Mouse (Mus musculus) stomach, embryonic 14.5 days (tissue): ENCODE results near the gene Rimklb. TPM values are rescaled to one million over a fixed set of nuclear protein-coding genes. Genes with fewer than 3 reads are reported as not detected.
"Not testable (repeated sequence)": the region's sequence is repeated elsewhere in the genome, so short reads cannot be mapped to it uniquely, and the experiment has no call there.

Experiments used
- ATAC-seq: fragments of 200-750 bp; cut with Nextera tagmentation; 2 replicates; pipeline ENCODE4 v1.8.0; 2017; ENCODE audit warnings: low read depth, moderate TSS enrichment; ENCODE audit not compliant: insufficient number of reproducible peaks, insufficient read depth, low FRiP score
- H3K27ac ChIP-seq: fragments of 300-500 bp; sonication (generic); 2 replicates; pipeline ENCODE4 v1.5.1; 2014; ENCODE audit warnings: mild to moderate bottlenecking, low read length, moderate library complexity, mixed read lengths
- H3K27me3 ChIP-seq: fragments of 300-500 bp; sonication (generic); 2 replicates; pipeline ENCODE4 v1.6.1; 2014; ENCODE audit warnings: low read length, control low read depth, mixed read lengths; ENCODE audit not compliant: control insufficient read depth, insufficient read depth
- H3K36me3 ChIP-seq: fragments of 300-500 bp; sonication (generic); 2 replicates; pipeline ENCODE4 v1.6.1; 2014; ENCODE audit warnings: mild to moderate bottlenecking, control low read depth, low read length, moderate library complexity, mixed read lengths; ENCODE audit not compliant: control insufficient read depth, insufficient read depth
- H3K4me1 ChIP-seq: fragments of 300-500 bp; sonication (generic); 2 replicates; pipeline ENCODE4 v1.6.1; 2014; ENCODE audit warnings: low read length, control low read depth, mixed read lengths; ENCODE audit not compliant: control insufficient read depth, insufficient read depth
- H3K4me2 ChIP-seq: fragments of 300-500 bp; sonication (generic); replicated peaks from 2 replicates; pipeline ENCODE4 v1.6.1; 2014; ENCODE audit warnings: low read depth, low read length, control low read depth
- H3K4me3 ChIP-seq: fragments of 300-500 bp; sonication (generic); 2 replicates; pipeline ENCODE4 v1.5.1; 2014; ENCODE audit warnings: low read depth, low read length, control low read depth
- H3K9ac ChIP-seq: fragments of 300-500 bp; sonication (generic); replicated peaks from 2 replicates; pipeline ENCODE4 v1.6.1; 2014; ENCODE audit warnings: low read depth, mild to moderate bottlenecking, control low read depth, low read length, moderate library complexity, mixed read lengths
- H3K9me3 ChIP-seq: fragments of 300-500 bp; sonication (generic); 2 replicates; pipeline ENCODE4 v1.6.1; 2016; ENCODE audit warnings: low read depth, low read length, control low read depth; ENCODE audit not compliant: control insufficient read depth
- WGBS: fragments of 180-500 bp; shearing (Covaris S2); extraction: QIAGEN DNeasy Blood & Tissue Kit; methylation state at CpG from one replicate; pipeline ENCODE4 v1.1.7; 2014; 5-methylcytosine and 5-hydroxymethylcytosine counted together
- polyA plus RNA-seq: library from polyadenylated mRNA; unstranded; fragments of >200 nt; fragmentation: Nextera tagmentation; extraction: Ambion mirVana; gene quantifications from 2 replicates; pipeline ENCODE4 v1.2.1, GENCODE M21; 2014

Gene Rimklb
- polyA plus RNA-seq, result 22.9 and 24.1 TPM in 2 replicates

DNA sequence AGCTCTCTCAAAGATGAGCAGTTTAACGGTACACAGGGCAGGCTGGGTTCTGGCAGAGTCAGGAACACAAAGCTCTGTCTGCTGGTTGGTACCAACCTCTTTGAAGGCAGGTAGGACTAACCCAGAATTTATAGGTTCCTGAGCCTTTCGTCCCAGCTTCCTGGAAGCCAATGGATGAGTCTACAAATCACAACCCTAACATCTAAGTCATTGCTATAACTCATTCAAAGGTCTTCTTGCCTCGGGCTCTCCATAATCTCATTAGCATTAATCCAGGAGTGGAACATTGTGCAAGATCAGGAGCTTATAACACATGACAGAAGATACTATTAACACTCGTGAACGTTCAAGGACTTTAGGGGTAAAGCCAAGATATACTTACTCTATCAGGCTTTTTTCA lies at the start of gene Rimklb:
Gene Rimklb (minus strand): TSS at position 101 of the 400 bp plus-strand sequence.
- Histone ChIP-seq H3K27me3 (no peaks in the 10 kb centered on the region), H3K9me3 (no peaks in the 10 kb centered on the region), H3K4me2 (no peak within 1 kb of the TSS), H3K27ac (no peak within 1 kb of the TSS), H3K9ac (no peak within 1 kb of the TSS), H3K4me3 (no peak within 1 kb of the TSS), H3K4me1 (0 out of 2 replicates have a peak, but pooled peaks cover 10% of the 10 kb centered on the region), H3K36me3 (no peaks in the 10 kb centered on the region)
- no peak for ATAC-seq
- 74% methylated on average over 5 of the region's 5 CpGs for WGBS

DNA sequence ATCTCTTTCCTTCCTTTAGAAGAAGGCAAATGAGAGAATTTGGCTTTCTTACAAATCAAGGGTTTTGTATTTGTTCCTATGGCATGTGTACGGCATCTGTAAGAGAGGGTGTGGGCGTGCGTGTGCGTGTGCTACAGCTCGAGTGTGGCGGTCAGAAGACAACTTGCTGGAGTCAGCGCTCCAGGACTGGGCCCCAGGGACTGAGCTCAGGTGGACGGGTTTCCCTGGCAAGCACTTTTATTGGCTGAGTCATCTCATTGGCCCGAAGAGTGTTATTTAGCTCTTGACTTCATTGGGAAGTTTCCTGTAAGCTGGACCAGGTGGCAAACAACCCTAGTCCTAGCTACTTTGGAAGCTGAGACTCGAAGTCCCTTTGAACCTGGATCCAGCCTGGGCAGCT lies 47.4 kb upstream of the Rimklb start:
- no peak for ATAC-seq
- Histone ChIP-seq H3K4me3 (no peak overlapping the region), H3K9me3 (no peaks in the 10 kb centered on the region), H3K4me1 (no peaks in the 10 kb centered on the region), H3K36me3 (no peaks in the 10 kb centered on the region), H3K27me3 (no peaks in the 10 kb centered on the region), H3K9ac (no peak overlapping the region), H3K27ac (no peak overlapping the region), H3K4me2 (no peak overlapping the region)
- 82% methylated on average over 10 of the region's 10 CpGs for WGBS

DNA sequence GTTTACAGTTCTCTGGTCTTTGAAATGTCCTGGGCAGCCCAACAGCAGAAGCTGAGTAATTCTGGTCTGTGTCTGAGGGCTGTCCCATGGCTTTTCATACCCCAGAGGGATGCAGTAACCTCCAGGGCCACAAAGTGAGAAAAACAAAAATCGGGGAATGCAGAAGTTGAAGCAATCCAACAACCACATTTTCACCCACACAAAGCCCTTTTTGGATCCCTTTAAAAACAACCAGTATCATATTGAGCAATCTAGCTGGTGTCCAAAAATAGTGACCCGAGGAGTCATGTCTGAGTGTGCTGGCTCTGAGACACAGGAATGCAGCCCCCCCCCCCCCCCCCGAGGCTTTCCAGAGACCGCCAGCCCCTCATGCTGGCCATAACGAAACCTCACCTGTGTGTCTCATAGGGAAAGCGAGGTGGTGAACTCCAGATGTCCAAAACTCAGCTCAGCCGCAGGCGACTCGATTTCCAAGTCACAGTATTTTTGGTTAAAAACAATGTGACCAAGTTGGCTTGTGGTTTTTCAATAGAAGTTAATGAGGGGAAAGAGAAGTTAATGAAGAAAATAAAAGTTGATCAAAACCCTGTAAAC lies 46.8 kb upstream of the Rimklb start:
- Histone ChIP-seq H3K9ac (no peak overlapping the region), H3K9me3 (no peaks in the 10 kb centered on the region), H3K27ac (no peak overlapping the region), H3K4me1 (no peaks in the 10 kb centered on the region), H3K4me2 (no peak overlapping the region), H3K4me3 (no peak overlapping the region), H3K36me3 (no peaks in the 10 kb centered on the region), H3K27me3 (no peaks in the 10 kb centered on the region)
- ATAC-seq, result no peak
- WGBS, result 70% methylated on average over 9 of the region's 9 CpGs

DNA sequence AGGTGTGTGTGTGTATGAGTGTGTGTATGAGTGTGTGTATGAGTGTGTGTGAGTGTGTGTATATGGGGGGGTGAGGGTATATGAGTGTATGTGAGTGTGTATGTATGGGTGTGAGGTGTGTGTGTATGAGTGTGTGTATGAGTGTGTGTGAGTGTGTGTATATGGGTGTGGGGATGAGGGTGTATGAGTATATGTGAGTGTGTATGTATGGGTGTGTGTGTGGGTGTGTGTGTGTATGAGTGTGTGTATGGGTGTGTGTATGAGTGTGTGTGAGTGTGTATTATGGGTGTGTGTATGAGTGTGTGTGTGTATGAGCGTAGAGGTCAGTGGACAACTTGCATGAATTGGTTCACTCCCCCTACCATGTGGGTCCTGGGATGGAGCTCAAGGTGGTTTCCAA lies 46.1 kb upstream of the Rimklb start:
- no peak overlapping the region for H3K27ac ChIP-seq
- H3K27me3 ChIP-seq, result no peaks in the 10 kb centered on the region
- H3K9me3 ChIP-seq, result no peaks in the 10 kb centered on the region
- ATAC-seq, result peak; percentile 42; the same call in 1 of the 2 replicates
- no peak overlapping the region for H3K9ac ChIP-seq
- H3K4me2 ChIP-seq, result no peak overlapping the region
- H3K36me3 ChIP-seq, result no peaks in the 10 kb centered on the region
- H3K4me3 ChIP-seq, result no peak overlapping the region
- WGBS, result 95% methylated on average over 1 of the region's 1 CpGs
- H3K4me1 ChIP-seq, result no peaks in the 10 kb centered on the region

DNA sequence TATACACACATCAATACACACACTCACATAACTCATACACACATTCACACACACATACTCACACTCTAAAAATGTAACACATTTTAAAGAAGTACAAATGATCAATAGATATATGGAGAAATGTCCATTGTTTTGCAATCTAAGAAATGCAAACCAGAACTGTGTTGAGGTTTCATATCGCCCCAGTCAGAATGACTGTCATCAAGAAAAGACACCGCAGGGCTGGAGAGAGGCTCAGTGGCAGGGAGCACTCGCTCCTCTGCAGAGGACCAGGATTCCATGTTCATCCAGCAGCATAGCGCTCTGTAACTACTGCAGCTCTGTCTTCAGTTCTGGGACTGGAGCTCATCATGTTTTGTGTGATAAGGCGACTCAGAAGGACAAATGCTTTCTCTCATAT lies 45.0 kb upstream of the Rimklb start:
- Histone ChIP-seq H3K27me3 (no peaks in the 10 kb centered on the region), H3K9me3 (no peaks in the 10 kb centered on the region), H3K4me3 (no peak overlapping the region), H3K27ac (no peak overlapping the region), H3K4me2 (no peak overlapping the region), H3K36me3 (no peaks in the 10 kb centered on the region), H3K4me1 (no peaks in the 10 kb centered on the region), H3K9ac (no peak overlapping the region)
- ATAC-seq, result no peak
- 79% methylated on average over 5 of the region's 5 CpGs for whole genome bisulfite sequencing

DNA sequence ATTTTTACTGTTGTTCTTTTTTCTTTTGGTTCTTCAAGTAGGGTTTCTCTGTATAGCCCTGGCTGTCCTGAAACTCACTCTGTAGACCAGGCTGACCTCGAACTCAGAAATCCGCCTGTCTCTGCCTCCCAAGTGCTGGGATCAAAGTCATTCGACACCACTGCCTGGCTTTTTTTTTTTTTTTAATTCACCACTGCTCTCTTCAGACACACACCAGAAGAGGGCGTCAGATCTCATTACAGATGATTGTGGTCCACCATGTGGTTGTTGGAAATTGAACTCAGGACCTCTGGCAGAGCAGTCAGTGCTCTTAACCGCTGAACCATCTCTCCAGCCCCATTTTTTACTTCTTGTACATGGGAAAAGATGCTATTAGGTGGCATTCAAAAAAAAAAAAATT lies 43.9 kb upstream of the Rimklb start:
- not testable (repeated sequence) for H3K4me3 ChIP-seq, H3K36me3 ChIP-seq, ATAC-seq, H3K9me3 ChIP-seq, H3K27ac ChIP-seq, H3K4me1 ChIP-seq, H3K4me2 ChIP-seq, H3K27me3 ChIP-seq, H3K9ac ChIP-seq
- 74% methylated on average over 5 of the region's 5 CpGs for WGBS

DNA sequence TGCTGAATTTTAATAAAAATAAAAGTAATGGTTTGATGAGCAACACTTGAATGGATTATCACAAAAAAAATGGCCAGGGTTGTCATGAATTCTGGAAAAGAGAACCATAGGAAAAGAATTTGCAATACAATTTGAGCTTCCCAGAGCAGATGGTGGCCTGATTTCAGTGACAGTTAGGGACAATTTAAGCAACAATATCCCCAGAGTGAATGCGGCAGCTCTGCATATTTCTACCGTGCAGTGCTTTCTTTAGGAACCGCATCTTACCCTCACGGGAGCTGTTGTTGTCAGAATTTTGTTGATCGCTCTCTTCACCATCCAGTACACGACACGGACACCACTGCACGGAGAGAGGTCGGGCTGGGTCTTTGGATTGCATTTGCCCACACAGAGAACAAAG lies 41.0 kb upstream of the Rimklb start:
- 84% methylated on average over 9 of the region's 9 CpGs for WGBS
- no peaks in the 10 kb centered on the region for H3K36me3 ChIP-seq
- no peaks in the 10 kb centered on the region for H3K4me1 ChIP-seq
- no peak overlapping the region for H3K4me2 ChIP-seq
- no peaks in the 10 kb centered on the region for H3K9me3 ChIP-seq
- ATAC-seq, result no peak
- no peaks in the 10 kb centered on the region for H3K27me3 ChIP-seq
- H3K27ac ChIP-seq, result no peak overlapping the region
- H3K4me3 ChIP-seq, result no peak overlapping the region
- H3K9ac ChIP-seq, result no peak overlapping the region

DNA sequence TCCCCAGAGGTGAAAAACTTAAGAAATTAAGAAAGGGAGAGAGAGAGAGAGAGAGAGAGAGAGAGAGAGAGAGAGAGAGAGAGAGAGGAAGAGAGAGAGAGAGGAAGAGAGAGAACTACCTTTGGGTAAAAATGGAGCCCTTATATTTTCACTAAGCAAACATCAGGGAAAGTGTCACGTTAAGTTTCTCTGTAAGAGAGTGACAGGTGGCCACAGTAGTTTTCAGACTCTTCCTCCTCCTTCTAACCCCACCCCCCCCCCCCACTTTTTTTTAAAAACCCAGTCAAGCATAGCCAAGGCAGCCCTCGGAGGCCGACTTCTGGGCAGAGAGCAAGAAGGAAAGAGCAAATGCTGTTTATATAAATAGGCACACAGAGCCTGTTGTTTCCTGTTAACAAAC lies 35.5 kb upstream of the Rimklb start:
- Histone ChIP-seq H3K9ac (no peak overlapping the region), H3K4me1 (no peaks in the 10 kb centered on the region), H3K27me3 (no peaks in the 10 kb centered on the region), H3K4me3 (no peak overlapping the region), H3K9me3 (no peaks in the 10 kb centered on the region), H3K4me2 (no peak overlapping the region), H3K36me3 (no peaks in the 10 kb centered on the region), H3K27ac (no peak overlapping the region)
- WGBS, result 41% methylated on average over 3 of the region's 3 CpGs
- no peak for ATAC-seq

DNA sequence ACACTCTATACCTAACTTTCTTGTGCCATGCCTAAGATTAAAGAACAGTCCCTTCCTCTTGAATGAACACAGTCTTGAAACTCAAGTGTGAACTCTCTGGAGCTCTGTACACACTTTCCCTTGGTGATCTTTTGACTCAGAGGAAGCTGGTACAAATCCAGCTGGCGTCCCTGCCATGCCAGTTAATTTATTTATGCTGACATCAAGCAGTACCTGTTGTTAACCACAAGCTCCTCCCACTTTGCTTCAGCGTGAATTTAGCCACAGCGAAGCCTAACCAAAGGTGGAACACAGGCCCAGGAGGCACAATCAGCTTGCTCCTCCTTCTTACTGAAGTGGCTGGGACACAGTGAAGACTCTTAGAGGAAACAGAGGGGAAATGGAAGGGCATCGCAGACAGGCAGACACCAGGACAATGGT lies 34.3 kb upstream of the Rimklb start:
- Histone ChIP-seq H3K4me3 (no peak overlapping the region), H3K4me2 (0 out of 2 replicates have a peak overlapping the region, but pooled peaks have one; percentile 14), H3K4me1 (no peaks in the 10 kb centered on the region), H3K27ac (no peak overlapping the region), H3K9ac (no peak overlapping the region), H3K9me3 (no peaks in the 10 kb centered on the region), H3K27me3 (no peaks in the 10 kb centered on the region), H3K36me3 (no peaks in the 10 kb centered on the region)
- ATAC-seq, result no peak; the same call in 1 of the 2 replicates
- WGBS, result 12% methylated on average over 4 of the region's 4 CpGs
